Mouse (Mus musculus): ENCODE data around the gene Zcchc14. TPM values are rescaled to one million over a fixed set of nuclear protein-coding genes. Genes with fewer than 3 reads are reported as not detected.

The Zcchc14 gene
- 0.35 TPM for total RNA-seq (2023)

DNA sequence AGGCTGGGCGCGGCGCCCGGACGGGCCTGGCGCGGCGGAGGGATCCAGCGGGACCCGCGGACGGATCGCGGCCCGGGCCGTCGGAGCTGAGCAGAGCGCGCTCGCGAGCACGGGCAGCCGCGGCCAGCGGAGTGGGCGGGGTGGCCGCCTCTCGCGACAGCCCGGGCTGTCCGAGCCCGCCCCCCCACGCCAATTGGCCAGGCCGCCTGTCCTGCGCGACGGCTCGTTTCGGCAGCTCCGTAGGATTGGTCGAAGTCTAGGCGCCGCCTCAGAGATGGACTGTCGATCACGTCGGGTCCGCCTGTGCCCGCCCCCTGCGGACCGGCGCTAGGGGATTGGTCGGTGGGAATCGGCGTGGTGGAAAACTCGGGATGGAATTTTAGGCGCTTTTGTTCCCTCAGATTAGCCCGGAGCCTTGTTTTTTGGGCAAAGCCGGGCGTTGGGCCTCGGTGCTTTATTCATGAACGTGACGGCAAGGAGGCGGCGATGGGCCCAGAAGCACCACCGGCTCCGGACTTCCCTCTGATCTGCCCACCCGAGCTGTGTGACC is at the start of gene Zcchc14:
Zcchc14 (minus strand) TSS at position 128 of the 550 bp plus-strand sequence.

DNA sequence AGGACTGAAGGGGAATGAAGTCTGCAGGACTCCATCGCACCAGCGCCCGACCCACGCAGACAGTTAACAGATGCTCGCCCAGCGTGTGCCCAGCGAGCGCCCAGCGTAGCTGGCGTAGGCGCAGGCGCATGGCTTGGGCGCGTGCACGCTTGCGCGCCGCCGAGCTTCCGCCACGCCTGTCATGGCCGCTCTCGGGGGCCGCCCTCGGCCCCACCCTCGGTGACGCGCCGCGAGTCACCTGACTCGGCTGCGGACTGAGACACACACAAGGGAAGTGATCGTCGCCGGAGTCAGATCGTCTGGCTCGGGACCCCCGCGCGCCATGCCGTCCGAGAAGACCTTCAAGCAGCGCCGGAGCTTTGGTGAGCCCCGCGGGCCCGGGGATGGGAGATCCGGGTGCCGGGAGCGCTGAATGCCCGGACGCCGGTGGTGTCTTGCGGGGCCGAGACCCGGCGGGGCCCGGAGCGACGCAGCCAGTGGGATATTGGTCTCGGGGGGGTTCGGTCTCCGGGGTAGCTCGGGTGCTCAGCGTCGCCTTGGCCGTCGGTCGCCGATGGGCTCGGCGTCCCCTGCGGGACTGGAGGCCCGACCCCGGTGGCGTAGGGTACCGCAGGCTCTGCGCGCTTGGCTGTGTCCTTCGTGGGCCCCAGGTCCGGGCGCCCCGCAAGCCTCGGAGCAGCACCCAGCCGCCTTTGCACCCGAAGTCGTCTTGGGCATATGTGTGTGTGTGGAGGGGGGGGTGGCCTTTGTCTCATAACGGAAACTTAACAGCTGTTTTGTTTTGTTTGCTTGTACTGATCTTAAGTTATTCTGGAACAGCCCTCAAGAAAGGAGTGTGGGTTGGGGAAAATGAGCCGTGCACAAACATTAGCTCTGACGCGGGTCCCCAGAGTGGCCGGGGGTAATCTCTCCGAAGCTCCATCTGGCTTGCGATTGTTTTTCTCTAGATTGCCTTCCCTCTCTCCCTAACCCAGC is 62.2 kb downstream of the Zcchc14 start, which contains the start of gene Map1lc3b:
Map1lc3b (plus strand) TSS at position 159 of the 975 bp plus-strand sequence.

GRCm38 (mm10) chr8:121578676-121579451 is 73.8 kb downstream of the Zcchc14 start, which contains the start of gene Fbxo31:
TSS of gene Fbxo31 (minus strand) at chr8:121578806.

Other genes with a start within 250 kb of the Zcchc14 start
- gene 1700018B08Rik, start 108.6 kb downstream of the Zcchc14 start, total RNA-seq (2023): not detected
- gene Fbxo31, start 74.1 kb downstream of the Zcchc14 start, total RNA-seq (2023): 21.6 TPM
- 242 TPM for gene Map1lc3b, start 62.5 kb downstream of the Zcchc14 start, total RNA-seq (2023)
- not detected for gene Jph3, start 76.7 kb upstream of the Zcchc14 start, total RNA-seq (2023)
- 42.8 TPM for gene Klhdc4, start 176.7 kb upstream of the Zcchc14 start, total RNA-seq (2023)